Mouse (Mus musculus) left cerebral cortex, postnatal 10 days (tissue): Measurements from ENCODE around the gene Hsdl1. TPM values are rescaled to one million over a fixed set of nuclear protein-coding genes. Genes with fewer than 3 reads are reported as not detected.

Source experiments
- DNase-seq, 2 experiments: peaks; one replicate each; pipeline ENCODE4 v3.0.0; 2021 to 2022; ENCODE audit warnings: low spot score in 2 of 2, mixed read lengths in 1 of 2; ENCODE audit errors: extremely low spot score in 1 of 2
- intact Hi-C: fragments of 180-260 bp; cut with DNase I; formaldehyde crosslinking; loops from one replicate; pipeline ENCODE4 v1.15.1; 2025
- total RNA-seq, 2 experiments: library from RNA; stranded (reverse); gene quantifications; 2 replicates each; pipeline ENCODE4 v1.2.3; 2021

Hsdl1 gene
- total RNA-seq, 2 experiments from 2014 or later: 48.3 to 56.2 TPM

DNA sequence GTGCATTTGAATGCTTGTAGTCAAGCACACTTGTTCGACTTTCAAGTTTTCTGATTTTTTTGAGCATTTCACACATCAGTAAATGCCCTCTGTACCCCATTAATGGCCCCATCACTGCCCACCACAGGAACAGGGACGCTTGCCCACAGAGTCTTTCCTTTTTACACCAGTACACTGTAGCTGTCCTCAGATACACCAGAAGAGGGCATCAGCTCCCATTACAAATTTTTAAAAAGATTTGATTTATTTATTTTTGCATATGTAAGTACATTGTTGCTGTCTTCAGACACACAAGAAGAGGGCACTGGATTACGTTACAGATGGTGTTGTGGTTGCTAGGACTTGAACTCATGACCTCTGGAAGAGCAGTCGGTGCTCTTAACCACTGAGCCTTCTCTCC, 13.3 kb upstream of the Hsdl1 start:
- no peak for DNase-seq
- intact Hi-C loops: no loop called here

- intact Hi-C loops: no loop called here
- DNase-seq: no peak
These were observed 10.9 kb upstream of the Hsdl1 start for GRCm38 (mm10) chr8:119585901-119586300.

DNA sequence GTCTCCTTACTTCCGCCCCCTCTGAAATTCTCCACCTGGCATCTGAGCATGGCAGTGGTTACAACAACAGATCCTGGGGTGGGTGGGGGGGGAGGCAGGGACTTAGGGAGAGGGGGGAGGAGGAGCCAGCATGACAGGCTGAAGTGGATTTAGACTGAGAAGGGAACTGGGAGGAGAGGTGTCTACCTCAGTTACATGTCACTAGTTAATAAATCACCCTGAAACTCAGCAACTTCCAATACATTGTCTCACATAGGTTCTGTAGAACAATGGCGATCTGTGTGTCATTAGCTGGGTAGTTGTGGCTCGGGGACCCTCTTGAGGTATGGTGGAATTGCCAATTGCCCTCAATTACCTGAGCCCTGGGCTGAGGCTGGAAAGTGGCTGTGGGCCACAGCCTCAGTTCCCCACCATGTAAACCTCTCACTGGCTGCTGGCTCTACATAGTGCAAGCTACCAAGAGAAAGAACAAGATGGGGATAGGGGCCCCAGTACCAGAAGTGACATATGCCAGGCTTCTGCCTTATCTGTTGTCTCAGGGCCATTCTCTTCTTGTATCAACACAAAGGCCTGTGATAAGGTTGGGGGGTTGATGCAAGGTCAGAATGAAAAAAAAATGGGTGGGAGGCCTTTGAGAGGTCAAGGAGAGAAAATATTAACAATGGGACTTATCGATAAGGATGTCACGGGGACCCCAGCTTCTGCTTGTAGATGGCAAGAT, 5.6 kb upstream of the Hsdl1 start:
- intact Hi-C loops: no loop called here
- DNase-seq: no peak

- intact Hi-C loops: no loop called here
- DNase-seq: no peak
These were observed 4.1 kb upstream of the Hsdl1 start for GRCm38 (mm10) chr8:119579096-119579495.

DNA sequence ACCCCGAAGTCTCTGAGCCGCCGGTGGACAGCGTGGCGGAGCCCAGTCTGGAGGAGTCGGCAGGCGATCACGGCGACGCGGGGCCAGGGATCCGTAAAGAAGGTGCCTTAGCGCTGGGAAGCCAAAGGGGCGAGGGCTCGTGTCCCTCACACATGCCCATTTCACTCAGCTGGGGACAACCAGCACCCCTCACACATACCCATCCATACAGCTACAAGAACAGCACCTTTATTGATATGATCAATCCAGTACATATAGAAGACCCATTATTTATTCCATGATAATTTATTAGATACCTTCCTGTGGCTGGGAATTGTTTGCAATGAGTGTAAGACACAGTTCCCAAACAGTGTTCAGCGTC, 363 bp upstream of the Hsdl1 start:
- DNase-seq: no peak
- intact Hi-C loops: no loop called here

DNA sequence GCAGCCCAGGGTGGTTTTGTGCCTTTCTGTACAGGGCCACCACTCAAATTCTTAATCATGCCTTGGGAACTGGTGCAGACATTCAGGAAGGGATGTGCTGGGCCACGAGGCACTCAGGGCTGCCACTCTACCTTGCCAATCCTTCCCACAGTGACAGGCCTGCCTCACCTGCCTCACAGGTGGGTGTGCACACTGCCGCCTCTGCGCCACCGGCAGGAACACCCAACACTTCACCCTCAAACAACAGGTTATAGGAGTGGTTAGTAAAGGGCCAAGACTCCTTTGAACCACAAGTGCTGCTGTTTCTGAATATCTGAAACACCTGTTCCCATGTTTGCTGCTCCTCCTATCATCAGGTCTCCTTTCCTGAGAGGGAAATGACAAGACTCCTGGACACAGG, 2.6 kb downstream of the Hsdl1 start:
- no peak for DNase-seq
- intact Hi-C loops: no loop called here

DNA sequence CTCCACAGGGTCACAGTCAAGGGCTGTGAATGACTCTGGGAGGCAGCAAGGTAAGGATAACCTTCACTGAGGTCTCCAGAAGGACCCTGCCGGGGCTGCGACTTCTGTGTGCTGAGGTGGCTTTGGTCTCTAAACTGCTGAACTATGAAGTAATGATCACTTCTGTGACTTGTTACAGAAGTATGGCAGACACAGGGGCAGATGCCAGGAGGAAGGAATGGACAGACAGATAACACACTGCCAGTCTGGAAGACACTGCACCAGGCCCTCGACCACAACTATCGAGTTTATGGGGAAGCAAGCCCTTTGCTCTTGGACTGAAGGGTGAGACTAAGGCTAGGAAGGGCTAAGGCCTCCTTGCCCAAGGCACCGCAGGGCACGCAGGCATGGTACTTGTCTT, 3.8 kb downstream of the Hsdl1 start:
- no peak for DNase-seq
- intact Hi-C loops: no loop called here

DNA sequence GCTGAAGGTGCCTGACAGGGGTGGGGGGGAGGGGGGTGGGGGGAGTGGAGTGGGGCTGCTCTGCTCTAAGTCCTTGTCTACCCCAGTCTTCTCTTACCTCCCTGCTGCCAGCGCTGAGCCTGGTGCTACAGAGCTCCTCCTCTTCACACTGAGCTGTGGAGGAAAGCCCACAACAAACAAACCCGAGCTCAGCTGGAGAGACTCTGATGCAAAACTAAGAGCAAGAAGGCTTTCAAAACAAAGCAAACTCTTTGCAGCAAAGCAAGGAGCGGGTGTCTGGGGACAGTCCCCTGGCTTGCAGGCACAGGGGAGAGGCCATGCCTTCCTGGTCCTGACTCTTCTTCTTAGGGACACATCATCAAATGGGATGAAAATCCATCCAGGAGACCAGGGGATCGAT, 5.1 kb downstream of the Hsdl1 start:
- intact Hi-C loops: no loop called here
- DNase-seq: no peak

DNA sequence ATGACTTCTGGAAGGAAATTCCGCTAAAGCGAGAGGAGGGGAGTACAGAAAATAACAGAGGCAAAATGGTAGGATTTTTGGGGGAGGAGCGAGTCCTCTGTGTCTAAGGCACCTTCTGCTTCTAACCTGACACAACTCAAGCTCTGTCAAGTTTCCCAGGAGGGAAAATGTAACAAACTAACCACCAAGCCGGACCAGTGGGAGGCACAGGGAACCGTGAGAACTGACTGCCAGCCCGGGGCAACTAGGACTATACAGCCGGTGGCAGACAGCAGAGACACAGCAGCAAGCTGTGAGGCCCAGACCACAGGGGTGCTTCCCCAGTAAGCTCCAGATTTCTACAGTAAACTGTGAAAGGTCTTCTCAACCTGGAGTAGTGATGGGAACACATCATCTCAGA, 6.0 kb downstream of the Hsdl1 start:
- intact Hi-C loops: no loop called here
- DNase-seq: no peak

GRCm38 (mm10) chr8:119568251-119568650, 6.7 kb downstream of the Hsdl1 start:
- intact Hi-C loops: no loop called here
- no peak for DNase-seq

- intact Hi-C loops: no loop called here
These were observed 8.6 kb downstream of the Hsdl1 start for GRCm38 (mm10) chr8:119566367-119566766.

GRCm38 (mm10) chr8:119563849-119564251, 11.1 kb downstream of the Hsdl1 start:
- intact Hi-C loops: no loop called here
- DNase-seq: no peak

More at GRCm38 (mm10) chr8:119566367-119566766, 8.6 kb downstream of the Hsdl1 start:
- no peak for DNase-seq

DNA sequence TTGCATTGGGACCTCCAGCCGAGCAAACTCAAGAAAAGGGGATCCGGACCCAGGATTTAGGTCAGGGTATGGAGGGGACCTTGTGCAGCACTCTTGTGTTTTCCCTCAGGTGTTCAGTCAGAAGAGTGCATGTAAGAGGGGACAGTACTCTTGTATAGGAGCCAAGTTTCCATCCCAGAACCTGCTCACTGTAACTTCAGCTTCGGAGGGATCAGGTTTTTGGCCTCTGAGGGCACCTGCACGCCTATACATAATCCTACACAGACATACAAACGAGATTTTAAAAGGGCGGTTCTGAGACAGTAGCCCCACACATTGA, 15.6 kb downstream of the Hsdl1 start:
- intact Hi-C loops: no loop called here

DNA sequence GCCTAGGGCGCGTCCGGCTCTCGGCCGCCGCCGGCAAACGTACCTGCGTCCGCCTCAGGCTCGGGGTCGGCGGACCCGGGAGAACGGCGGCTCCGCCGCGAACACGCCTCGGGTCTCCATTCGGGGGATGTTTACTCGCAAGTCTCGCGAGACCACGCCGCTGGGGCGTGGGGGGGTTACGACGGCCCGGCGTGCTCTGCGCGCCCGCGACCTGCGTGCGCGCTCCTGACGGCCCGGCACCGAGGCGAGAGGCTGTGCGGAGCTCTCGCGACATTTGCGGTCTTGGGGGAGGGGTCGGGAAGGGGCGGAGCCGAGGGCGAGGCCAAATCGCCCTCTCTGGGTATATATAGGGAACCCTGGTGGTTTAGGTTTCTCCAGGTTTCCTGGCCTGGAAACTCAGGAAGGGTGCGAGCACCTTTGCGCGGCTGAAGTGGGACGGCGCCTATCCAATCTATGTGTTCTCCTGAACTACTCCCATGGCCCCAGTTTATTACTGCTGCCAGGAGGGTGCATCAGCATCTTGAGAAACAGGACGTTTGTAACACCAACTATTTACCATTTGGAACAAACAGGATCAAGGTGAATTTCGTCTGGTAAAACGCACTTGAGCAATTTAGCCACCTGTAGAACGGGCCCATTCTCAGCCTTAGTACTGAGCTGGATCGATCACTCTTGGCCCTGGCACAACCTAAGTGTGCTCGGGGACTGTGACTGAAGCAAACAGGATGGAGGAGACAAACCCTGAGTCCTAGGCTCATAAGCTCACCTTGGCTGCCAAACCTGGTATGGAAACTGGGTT, 16.2 kb downstream of the Hsdl1 start, which contains the start of gene Mbtps1:
Gene Mbtps1, minus strand, starts transcription at position 133 of the 799 bp plus-strand sequence.
- DNase-seq: peak; percentile 95 to 98
- intact Hi-C loops: no loop called here

More for the DNA sequence above, 15.6 kb downstream of the Hsdl1 start:
- no peak for DNase-seq

- intact Hi-C loops: no loop called here
- peak in 1 of 2 experiments; percentile 89 for DNase-seq
These were observed 17.0 kb downstream of the Hsdl1 start for GRCm38 (mm10) chr8:119557821-119558602.

GRCm38 (mm10) chr8:119557132-119557531, 17.9 kb downstream of the Hsdl1 start:
- intact Hi-C loops: no loop called here

DNA sequence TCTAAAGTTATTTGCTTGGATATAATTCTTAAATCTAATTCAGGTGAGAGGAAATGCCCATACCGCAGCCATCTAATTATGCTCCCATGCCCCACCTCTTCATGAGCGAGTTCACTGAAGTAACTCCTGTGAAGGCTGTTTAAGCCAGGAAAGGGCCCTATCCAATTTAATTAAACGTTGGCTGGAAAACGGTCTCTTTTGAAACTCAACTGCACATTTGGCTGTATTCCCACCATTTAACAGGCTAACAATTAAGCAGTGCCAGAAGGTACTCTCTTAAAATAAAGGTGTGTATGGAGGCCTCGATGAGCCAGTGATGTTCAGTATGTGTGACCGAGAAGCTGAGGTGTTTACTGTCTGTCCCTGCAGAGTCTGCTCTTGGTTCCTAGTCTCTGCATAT, 19.1 kb downstream of the Hsdl1 start:
- DNase-seq: no peak
- intact Hi-C loops: no loop called here

More at GRCm38 (mm10) chr8:119557132-119557531, 17.9 kb downstream of the Hsdl1 start:
- DNase-seq: no peak

DNA sequence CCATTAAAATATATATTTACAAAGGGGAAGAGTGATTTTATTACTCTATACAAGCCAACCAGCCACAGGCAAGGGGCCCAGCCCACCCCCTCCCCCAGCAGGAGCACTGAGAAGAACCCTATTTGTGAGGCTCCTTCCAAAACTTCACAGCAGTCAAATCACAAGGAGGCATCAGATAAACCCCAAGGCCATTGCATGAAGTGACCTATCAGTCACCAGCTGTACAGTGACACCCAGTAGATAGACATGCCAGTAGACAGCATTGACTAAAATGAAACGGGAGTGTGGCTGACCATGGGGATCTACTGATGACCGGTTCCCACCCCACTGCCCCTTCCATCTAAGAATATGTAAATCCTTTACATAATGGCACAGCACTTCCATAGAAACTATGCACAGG, 22.0 kb downstream of the Hsdl1 start:
- intact Hi-C loops: no loop called here

DNA sequence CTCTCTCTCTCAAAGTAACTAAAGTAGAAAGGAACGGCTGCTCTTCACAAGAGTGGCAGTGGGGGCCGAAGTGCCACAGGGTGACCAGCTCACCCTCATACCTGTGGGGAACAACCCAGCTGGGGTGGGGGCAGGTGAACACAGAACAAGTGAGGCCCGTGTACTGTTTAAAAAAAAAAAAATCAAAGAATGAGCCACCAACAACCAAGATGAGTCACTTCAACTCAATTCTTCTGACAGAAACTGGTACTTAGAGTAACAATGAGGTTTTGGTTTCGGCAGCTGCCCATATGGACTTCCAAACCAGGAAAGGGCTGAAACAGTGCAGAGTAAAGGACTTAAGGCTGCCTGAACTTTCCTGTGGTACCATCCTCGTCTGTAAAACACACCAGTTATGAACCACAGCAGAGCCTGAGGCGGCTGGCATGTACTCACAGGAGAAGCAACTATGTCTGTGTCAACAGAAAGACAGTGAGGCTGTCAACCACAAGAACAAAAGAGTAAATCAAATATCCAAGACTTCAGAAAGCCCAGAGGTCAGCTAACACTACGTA, 26.3 kb downstream of the Hsdl1 start:
- DNase-seq: no peak
- intact Hi-C loops: no loop called here

More for the DNA sequence above, 22.0 kb downstream of the Hsdl1 start:
- no peak for DNase-seq
